Mouse (Mus musculus) liver, postnatal 0 days (tissue): Measurements from ENCODE around the gene Pitpnm2. TPM values are rescaled to one million over a fixed set of nuclear protein-coding genes. Genes with fewer than 3 reads are reported as not detected.
A peak's percentile ranks its signal among the peaks of the same experiment; 100 is the strongest.

ENCODE experiments used
- ATAC-seq: fragments of 200-750 bp; cut with Nextera tagmentation; 2 replicates; pipeline ENCODE4 v1.8.0; 2017; ENCODE audit warnings: mild to moderate bottlenecking, moderate library complexity
- DNase-seq: peaks from one replicate; pipeline ENCODE4 v3.0.0-alpha.2; 2016
- H3K27ac ChIP-seq: fragments of 300-500 bp; sonication (generic); 2 replicates; pipeline ENCODE4 v1.5.1; 2014; ENCODE audit warnings: antibody characterized with exemption, moderate library complexity, mild to moderate bottlenecking, low read depth
- H3K27me3 ChIP-seq: fragments of 300-500 bp; sonication (generic); 2 replicates; pipeline ENCODE4 v1.6.1; 2014; ENCODE audit warnings: low read length, control low read depth, mixed read lengths; ENCODE audit not compliant: insufficient read depth
- H3K36me3 ChIP-seq: fragments of 300-500 bp; sonication (generic); replicated peaks from 2 replicates; pipeline ENCODE4 v1.6.1; 2014; ENCODE audit warnings: mild to moderate bottlenecking, control low read depth, low read length, moderate library complexity, mixed read lengths; ENCODE audit not compliant: insufficient read depth
- H3K4me1 ChIP-seq: fragments of 300-500 bp; sonication (generic); 2 replicates; pipeline ENCODE4 v1.6.1; 2014; ENCODE audit warnings: antibody characterized with exemption, mild to moderate bottlenecking, control low read depth; ENCODE audit not compliant: insufficient read depth
- H3K4me2 ChIP-seq: fragments of 300-500 bp; sonication (generic); 2 replicates; pipeline ENCODE4 v1.6.1; 2014; ENCODE audit warnings: low read depth, mild to moderate bottlenecking, low read length, moderate library complexity, mixed read lengths
- H3K4me3 ChIP-seq: fragments of 300-500 bp; sonication (generic); 2 replicates; pipeline ENCODE4 v1.5.1; 2014; ENCODE audit warnings: low read depth, low read length
- H3K9ac ChIP-seq: fragments of 300-500 bp; sonication (generic); replicated peaks from 2 replicates; pipeline ENCODE4 v1.6.1; 2014; ENCODE audit warnings: mild to moderate bottlenecking, moderate library complexity
- H3K9me3 ChIP-seq: fragments of 300-500 bp; sonication (generic); 2 replicates; pipeline ENCODE4 v1.6.1; 2016; ENCODE audit warnings: mild to moderate bottlenecking, control low read depth, low read length, mixed read lengths
- CTCF ChIP-seq: sonication (generic); IDR thresholded peaks from 2 replicates; pipeline ENCODE4 v1.5.1; 2016; ENCODE audit warnings: antibody characterized with exemption, low read depth
- EP300 ChIP-seq: IDR thresholded peaks from 2 replicates; pipeline ENCODE4 v1.6.1; 2016; ENCODE audit warnings: antibody characterized with exemption, low read depth, mild to moderate bottlenecking
- WGBS: fragments of 180-500 bp; shearing (Covaris S2); extraction: QIAGEN DNeasy Blood & Tissue Kit; methylation state at CpG from one replicate; pipeline ENCODE4 v1.1.7; 2014; ENCODE audit not compliant: insufficient replicate concordance; 5-methylcytosine and 5-hydroxymethylcytosine counted together
- polyA plus RNA-seq: library from polyadenylated mRNA; unstranded; fragments of >200 nt; fragmentation: Nextera tagmentation; extraction: Ambion mirVana; gene quantifications from 2 replicates; pipeline ENCODE4 v1.2.1, GENCODE M21; 2015

Pitpnm2 gene
- polyA plus RNA-seq, 1 experiment from 2014 or later: 2.4 TPM

DNA sequence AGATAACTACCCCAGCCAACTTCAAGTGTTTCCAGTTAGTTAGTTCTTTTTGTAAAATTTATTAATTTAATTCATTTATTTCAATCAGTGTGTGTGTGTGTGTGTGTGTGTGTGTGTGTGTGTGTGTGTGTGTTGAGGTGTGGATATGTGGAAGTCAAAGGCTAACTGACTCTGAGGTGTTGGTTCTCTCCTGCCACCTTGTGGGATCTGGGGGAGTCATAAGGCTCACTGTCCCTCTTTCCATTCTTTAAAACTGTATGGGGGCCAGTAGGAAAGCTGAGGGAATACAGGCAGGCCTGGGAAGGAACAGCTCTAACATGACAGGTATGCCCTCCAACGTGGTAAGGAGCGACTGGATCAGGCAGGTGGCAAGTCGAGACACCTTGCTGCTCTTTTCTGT, 34.8 kb upstream of the Pitpnm2 start:
- Histone ChIP-seq H3K4me3 (no peak overlapping the region), H3K4me2 (no peak overlapping the region), H3K27me3 (no peaks in the 10 kb centered on the region), H3K4me1 (peaks cover 3% of the 10 kb centered on the region; the same call in 1 of the 2 replicates), H3K36me3 (peaks cover 15% of the 10 kb centered on the region; the same call in 1 of the 2 replicates), H3K9me3 (no peaks in the 10 kb centered on the region), H3K27ac (no peak overlapping the region), H3K9ac (no peak overlapping the region)
- ATAC-seq (peak; percentile 43; the same call in 1 of the 2 replicates), DNase-seq (peak; percentile 31)
- 77% methylated on average over 3 of the region's 3 CpGs for WGBS
- TF ChIP-seq CTCF (peak; percentile 58), EP300 (no peak)

DNA sequence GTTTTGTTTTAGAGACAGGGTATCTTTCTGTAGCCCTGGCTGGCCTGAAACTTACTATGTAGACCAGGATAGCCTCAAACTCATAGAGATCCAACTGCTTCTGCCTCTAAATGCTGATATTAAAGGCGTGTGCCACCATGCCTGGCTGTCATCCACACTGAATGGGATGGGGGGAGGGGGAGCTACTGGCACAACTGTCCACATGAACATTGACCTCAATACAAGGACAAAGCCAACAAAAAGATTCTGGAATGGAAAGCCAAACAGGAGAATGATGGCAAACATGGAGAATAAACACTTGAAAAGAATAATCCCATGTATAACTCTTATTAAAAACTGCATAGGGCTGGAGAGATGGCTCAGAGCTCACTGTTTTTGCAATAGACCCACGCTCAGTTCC, 33.3 kb upstream of the Pitpnm2 start:
- Histone ChIP-seq H3K4me2 (no peak overlapping the region), H3K27me3 (no peaks in the 10 kb centered on the region), H3K36me3 (peaks cover 11% of the 10 kb centered on the region; the same call in 1 of the 2 replicates), H3K4me1 (peaks cover 3% of the 10 kb centered on the region; the same call in 1 of the 2 replicates), H3K27ac (no peak overlapping the region), H3K9me3 (no peaks in the 10 kb centered on the region), H3K4me3 (no peak overlapping the region), H3K9ac (no peak overlapping the region)
- ATAC-seq (0 out of 2 replicates have a peak, but pooled peaks have one; percentile 54), DNase-seq (no peak)
- TF ChIP-seq CTCF: no peak
- TF ChIP-seq EP300: no peak
- 73% methylated on average over 2 of the region's 2 CpGs for WGBS

DNA sequence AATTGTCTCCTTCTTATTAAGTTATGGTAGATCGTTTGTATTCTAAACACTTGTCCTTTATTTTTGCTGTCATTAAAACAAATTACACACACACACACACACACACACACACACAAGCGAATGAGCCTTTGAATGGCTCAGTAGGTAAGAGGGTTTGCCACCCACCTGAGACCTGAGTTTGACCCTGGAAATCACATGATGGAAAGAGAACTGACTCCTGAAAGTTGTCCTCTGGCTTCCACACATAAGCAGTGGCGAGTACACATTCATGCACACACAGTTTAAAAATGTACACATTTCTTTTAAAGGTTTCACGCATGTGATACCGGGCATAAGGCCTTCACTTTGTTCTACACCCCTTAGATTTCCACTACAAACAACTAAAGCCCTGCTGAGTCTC, 20.7 kb upstream of the Pitpnm2 start:
- Histone ChIP-seq H3K27me3 (no peaks in the 10 kb centered on the region), H3K9ac (no peak overlapping the region), H3K27ac (no peak overlapping the region), H3K4me1 (no peaks in the 10 kb centered on the region), H3K9me3 (no peaks in the 10 kb centered on the region), H3K4me2 (no peak overlapping the region), H3K36me3 (peaks cover 5% of the 10 kb centered on the region; the same call in 1 of the 2 replicates), H3K4me3 (no peak overlapping the region)
- DNase-seq (no peak), ATAC-seq (no peak)
- no peak for TF ChIP-seq EP300
- no peak for TF ChIP-seq CTCF
- 86% methylated on average over 5 of the region's 5 CpGs for WGBS

DNA sequence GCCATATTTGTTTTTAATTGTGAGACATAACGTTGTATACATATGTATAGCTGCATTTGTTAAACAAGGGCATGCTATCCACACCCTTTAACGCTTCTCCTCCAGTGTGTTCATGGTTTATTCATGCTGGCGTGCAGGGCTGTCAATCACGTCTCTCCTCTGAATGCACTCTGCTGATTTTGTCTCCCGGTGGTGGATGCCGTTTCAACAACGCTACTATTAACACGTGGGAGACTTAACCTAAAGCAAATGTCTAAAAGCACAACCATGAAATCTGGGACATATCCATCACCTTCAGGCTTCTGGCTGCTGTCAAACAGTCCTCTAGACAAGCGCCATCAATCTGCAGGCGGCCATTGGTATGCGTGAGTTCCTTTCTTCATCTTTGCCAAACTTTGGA, 20.1 kb upstream of the Pitpnm2 start:
- ATAC-seq (no peak), DNase-seq (no peak)
- H3K27me3 ChIP-seq: no peaks in the 10 kb centered on the region
- H3K27ac ChIP-seq: no peak overlapping the region
- H3K4me1 ChIP-seq: no peaks in the 10 kb centered on the region
- H3K9ac ChIP-seq: no peak overlapping the region
- 88% methylated on average over 11 of the region's 11 CpGs for WGBS
- peaks cover 5% of the 10 kb centered on the region; the same call in 1 of the 2 replicates for H3K36me3 ChIP-seq
- TF ChIP-seq CTCF: no peak
- no peak for TF ChIP-seq EP300
- H3K4me3 ChIP-seq: no peak overlapping the region
- no peak overlapping the region for H3K4me2 ChIP-seq
- no peaks in the 10 kb centered on the region for H3K9me3 ChIP-seq

DNA sequence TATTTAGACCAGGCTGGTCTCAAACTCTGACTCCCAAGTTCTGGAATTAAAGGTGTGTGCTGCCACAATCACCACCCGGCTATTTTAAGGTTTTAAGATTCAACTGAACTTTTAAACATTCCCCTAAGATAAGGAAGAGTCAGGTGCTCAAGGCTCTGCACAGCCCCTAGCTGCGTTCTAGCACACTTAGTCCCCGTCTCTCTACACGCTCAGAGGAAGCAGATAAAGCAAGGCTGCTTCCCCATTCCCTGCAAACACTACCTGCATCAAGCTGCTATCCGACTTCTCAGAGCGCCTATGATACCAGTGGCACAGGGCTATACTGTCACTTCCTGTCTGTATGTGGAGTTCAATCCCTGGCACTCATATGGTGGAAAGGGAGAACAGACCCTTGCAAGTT, 18.1 kb upstream of the Pitpnm2 start:
- no peak overlapping the region for H3K4me2 ChIP-seq
- H3K4me1 ChIP-seq: no peaks in the 10 kb centered on the region
- ATAC-seq (no peak), DNase-seq (no peak)
- no peak overlapping the region for H3K9ac ChIP-seq
- H3K27me3 ChIP-seq: no peaks in the 10 kb centered on the region
- peaks cover 7% of the 10 kb centered on the region; the same call in 1 of the 2 replicates for H3K36me3 ChIP-seq
- H3K27ac ChIP-seq: no peak overlapping the region
- TF ChIP-seq CTCF (no peak), EP300 (no peak)
- no peaks in the 10 kb centered on the region for H3K9me3 ChIP-seq
- H3K4me3 ChIP-seq: no peak overlapping the region
- WGBS: 43% methylated on average over 6 of the region's 6 CpGs

DNA sequence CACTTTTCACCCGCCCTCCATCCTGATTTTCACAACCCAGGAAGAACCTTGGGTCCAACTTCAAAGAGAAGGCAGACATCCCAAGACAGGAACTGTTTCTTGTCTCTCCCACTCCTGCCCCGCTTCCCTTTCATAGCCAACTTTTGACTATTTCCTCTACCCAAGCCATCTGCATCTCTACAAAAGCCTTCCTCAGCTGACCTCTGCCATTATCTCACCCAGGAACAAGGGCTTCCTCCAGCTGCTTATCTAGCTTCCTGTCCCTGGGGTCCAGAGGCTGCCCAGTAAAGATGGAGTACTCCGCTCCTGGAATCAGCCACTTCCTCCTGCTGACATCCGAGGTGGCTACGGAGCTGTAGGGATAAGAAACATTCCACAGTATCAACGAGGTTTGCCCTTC, 17.3 kb upstream of the Pitpnm2 start:
- Histone ChIP-seq H3K4me2 (no peak overlapping the region), H3K27ac (no peak overlapping the region), H3K9me3 (no peaks in the 10 kb centered on the region), H3K9ac (no peak overlapping the region), H3K4me1 (no peaks in the 10 kb centered on the region), H3K27me3 (no peaks in the 10 kb centered on the region), H3K36me3 (peaks cover 7% of the 10 kb centered on the region; the same call in 1 of the 2 replicates), H3K4me3 (no peak overlapping the region)
- DNase-seq (no peak), ATAC-seq (peak; percentile 61)
- WGBS: 40% methylated on average over 6 of the region's 6 CpGs
- peak; percentile 59; the same call in 1 of the 2 replicates for TF ChIP-seq EP300
- TF ChIP-seq CTCF: no peak
